In genomic region chr5:125104841-125105240, GRCm38 (mm10) we compare ENCODE assay signal across 20 mouse cellular contexts.
DNase-seq lines count a peak whose midpoint lies in the region; ATAC-seq lines count a peak whose summit lies in the region.
"Had no signal": no experiment of that assay in that cellular context is flagged by ENCODE, and none has a peak within 500 bp of the region (broad histone marks: within the 10 kb centered on the region; RNA-seq: fewer than 3 reads in every experiment).

No protein-coding gene starts in this region.

- H3K27me3 ChIP-seq in hindbrain, embryonic 10.5 days (ENCODE audit: insufficient read depth, poor library complexity, severe bottlenecking), result no peaks in the 10 kb centered on the region
- H3K27me3 ChIP-seq in hindbrain, embryonic 16.5 days (replicated peaks; ENCODE audit: control insufficient read depth, insufficient read depth, low read length), result no peaks in the 10 kb centered on the region
- no peaks in the 10 kb centered on the region for H3K27me3 ChIP-seq in limb, embryonic 15.5 days
- H3K27me3 ChIP-seq in heart, embryonic 11.5 days (ENCODE audit: control insufficient read depth, insufficient read depth, low read length), result no peaks in the 10 kb centered on the region
- H3K27me3 ChIP-seq: embryonic facial prominence, embryonic 13.5 days; stomach, embryonic 15.5 days had no signal

- no peak overlapping the region for H3K4me2 ChIP-seq in hindbrain, embryonic 16.5 days (ENCODE audit: low read length)
- H3K4me2 ChIP-seq in limb, embryonic 15.5 days, result no peak overlapping the region
- H3K4me2 ChIP-seq in heart, embryonic 11.5 days, result no peak overlapping the region
- H3K4me2 ChIP-seq: embryonic facial prominence, embryonic 13.5 days; stomach, embryonic 15.5 days had no signal

- H3K9ac ChIP-seq in hindbrain, embryonic 16.5 days (ENCODE audit: low read depth, low read length), result no peak overlapping the region
- H3K9ac ChIP-seq in limb, embryonic 15.5 days, result no peak overlapping the region
- no peak overlapping the region for H3K9ac ChIP-seq in heart, embryonic 11.5 days (ENCODE audit: low read depth, low read length)
- H3K9ac ChIP-seq: stomach, embryonic 15.5 days had no signal

- no peak for DNase-seq in hindbrain, embryonic 10.5 days (ENCODE audit: low spot score)
- peak; percentile 18 for DNase-seq in retina, postnatal 1 day
- DNase-seq in retina, embryonic 14.5 days (ENCODE audit: low spot score), result no peak
- peak; percentile 28 for DNase-seq in thymus, postnatal 25 days
- DNase-seq in lung, postnatal 25 days (ENCODE audit: low spot score), result no peak
- DNase-seq: adrenal gland, postnatal 36 days; cerebellum, adult 2 months; heart, adult 18-20 months; heart, postnatal 36 days; kidney, postnatal 4 days; liver; lung, adult 18-20 months; lung, postnatal 4 days had no signal

- H3K4me3 ChIP-seq in hindbrain, embryonic 10.5 days, result no peak overlapping the region
- no peak overlapping the region for H3K4me3 ChIP-seq in hindbrain, embryonic 16.5 days (ENCODE audit: low read length)
- no peak overlapping the region for H3K4me3 ChIP-seq in limb, embryonic 15.5 days
- H3K4me3 ChIP-seq in heart, embryonic 11.5 days (ENCODE audit: low read depth, low read length), result no peak overlapping the region
- H3K4me3 ChIP-seq: embryonic facial prominence, embryonic 13.5 days; stomach, embryonic 15.5 days had no signal

- 70% methylated on average over 6 of the region's 6 CpGs for WGBS in hindbrain, embryonic 10.5 days
- 62% methylated on average over 6 of the region's 6 CpGs for WGBS in hindbrain, embryonic 16.5 days
- 45% methylated on average over 6 of the region's 6 CpGs for WGBS in limb, embryonic 15.5 days
- WGBS in heart, embryonic 11.5 days (ENCODE audit: insufficient replicate concordance), result 50% methylated on average over 6 of the region's 6 CpGs

- 0 out of 2 replicates have a peak, but pooled peaks cover 6% of the 10 kb centered on the region for H3K9me3 ChIP-seq in hindbrain, embryonic 10.5 days
- no peaks in the 10 kb centered on the region for H3K9me3 ChIP-seq in hindbrain, embryonic 16.5 days (ENCODE audit: control insufficient read depth, low read length)
- H3K9me3 ChIP-seq in limb, embryonic 15.5 days, result no peaks in the 10 kb centered on the region
- no peaks in the 10 kb centered on the region for H3K9me3 ChIP-seq in heart, embryonic 11.5 days (replicated peaks; ENCODE audit: control insufficient read depth, low read length)
- H3K9me3 ChIP-seq: embryonic facial prominence, embryonic 13.5 days; stomach, embryonic 15.5 days had no signal

- H3K4me1 ChIP-seq in hindbrain, embryonic 10.5 days (replicated peaks), result peaks cover 33% of the 10 kb centered on the region
- H3K4me1 ChIP-seq in hindbrain, embryonic 16.5 days (ENCODE audit: control insufficient read depth, insufficient read depth, low read depth, low read length), result peaks cover 24% of the 10 kb centered on the region
- H3K4me1 ChIP-seq in limb, embryonic 15.5 days, result peaks cover 54% of the 10 kb centered on the region
- peaks cover 40% of the 10 kb centered on the region for H3K4me1 ChIP-seq in heart, embryonic 11.5 days (ENCODE audit: control insufficient read depth, insufficient read depth, low read length)

- peak overlapping the region; percentile 36; the same call in 1 of the 2 replicates for H3K27ac ChIP-seq in hindbrain, embryonic 10.5 days
- no peak overlapping the region for H3K27ac ChIP-seq in hindbrain, embryonic 16.5 days (ENCODE audit: low read depth, low read length)
- peak overlapping the region; percentile 30; the same call in 1 of the 2 replicates for H3K27ac ChIP-seq in limb, embryonic 15.5 days
- H3K27ac ChIP-seq in heart, embryonic 11.5 days (ENCODE audit: low read depth, low read length), result no peak overlapping the region
- H3K27ac ChIP-seq: stomach, embryonic 15.5 days had no signal

- no peak for ATAC-seq in hindbrain, embryonic 16.5 days
- ATAC-seq in limb, embryonic 15.5 days (ENCODE audit: insufficient number of reproducible peaks, low FRiP score, low TSS enrichment, low read depth), result no peak
- no peak for ATAC-seq in heart, embryonic 11.5 days (replicated peaks; ENCODE audit: insufficient number of reproducible peaks, low FRiP score, low TSS enrichment)
- ATAC-seq: CD4-positive, CD25-positive, alpha-beta regulatory T cell, adult 4 months had no signal

- H3K36me3 ChIP-seq in hindbrain, embryonic 10.5 days, result peaks cover 96% of the 10 kb centered on the region
- H3K36me3 ChIP-seq in hindbrain, embryonic 16.5 days (ENCODE audit: control insufficient read depth, insufficient read depth, low read length), result peaks cover 26% of the 10 kb centered on the region
- peaks cover 85% of the 10 kb centered on the region for H3K36me3 ChIP-seq in limb, embryonic 15.5 days
- peaks cover 21% of the 10 kb centered on the region for H3K36me3 ChIP-seq in heart, embryonic 11.5 days (ENCODE audit: control insufficient read depth, insufficient read depth, low read length)
- H3K36me3 ChIP-seq: G1E had no signal

Comparison
In these comparisons a context has a peak if more than half of its experiments do, and no peak if none do; other contexts are left out.
1. DNase-seq: peak in retina, postnatal 1 day (single experiment) and thymus, postnatal 25 days (single experiment); none in hindbrain, embryonic 10.5 days (single experiment), retina, embryonic 14.5 days (single experiment) and lung, postnatal 25 days (single experiment).
2. H3K27ac ChIP-seq: peak in hindbrain, embryonic 10.5 days (single experiment) and limb, embryonic 15.5 days (single experiment); none in hindbrain, embryonic 16.5 days (single experiment) and heart, embryonic 11.5 days (single experiment).